Mouse (Mus musculus) CH12.LX (cell line): Measurements from ENCODE around the gene Mst1. TPM values are rescaled to one million over a fixed set of nuclear protein-coding genes. Genes with fewer than 3 reads are reported as not detected.

Experiments
- DNase-seq: peaks from one replicate; pipeline ENCODE4 v3.0.0-alpha.2; 2013; ENCODE audit errors: extremely low read depth
- H3K27ac ChIP-seq: 2 replicates; pipeline ENCODE4 v1.5.1; 2012; ENCODE audit warnings: low read depth, mild to moderate bottlenecking, control low read depth, moderate library complexity; ENCODE audit not compliant: insufficient read depth
- H3K27me3 ChIP-seq: replicated peaks from 2 replicates; pipeline ENCODE3; 2012; ENCODE audit warnings: inconsistent platforms
- H3K36me3 ChIP-seq, 2 experiments: replicated peaks in 1 of 2; 2 replicates each; pipeline versions ENCODE3 to v1.6.1; 2012; ENCODE audit warnings: inconsistent platforms in 1 of 2, low read length in 1 of 2, mild to moderate bottlenecking in 1 of 2, mixed read lengths in 1 of 2, moderate library complexity in 1 of 2; ENCODE audit not compliant: control insufficient read depth in 1 of 2, insufficient read depth in 1 of 2
- H3K4me1 ChIP-seq, 2 experiments: 2 replicates each; pipeline ENCODE4 v1.6.1; 2012; ENCODE audit warnings: inconsistent platforms in 1 of 2, moderate library complexity in 1 of 2; ENCODE audit not compliant: insufficient read depth in 2 of 2, control insufficient read depth in 1 of 2
- H3K4me2 ChIP-seq: 2 replicates; pipeline ENCODE4 v1.6.1; 2012; ENCODE audit warnings: low read depth, mild to moderate bottlenecking, control low read depth; ENCODE audit not compliant: poor library complexity, insufficient read depth, severe bottlenecking
- H3K4me3 ChIP-seq, 3 experiments: fragments of 150-350 bp in 1 of 3; sonication (generic) in 1 of 3; replicated peaks in 1 of 3; 2 replicates each; pipeline versions ENCODE3 to v1.5.1; 2011 to 2012; ENCODE audit warnings: low read depth in 2 of 3, low read length in 2 of 3, mild to moderate bottlenecking in 2 of 3, moderate library complexity in 2 of 3, control low read depth in 1 of 3, improper control_type of control experiment in 1 of 3, inconsistent platforms in 1 of 3, mixed read lengths in 1 of 3; ENCODE audit not compliant: poor library complexity in 1 of 3
- H3K79me2 ChIP-seq: replicated peaks from 2 replicates; pipeline ENCODE4 v1.6.1; 2012; ENCODE audit warnings: mild to moderate bottlenecking, moderate library complexity; ENCODE audit not compliant: control insufficient read depth, poor library complexity, insufficient read depth, severe bottlenecking; ENCODE audit errors: extremely low read depth
- H3K9ac ChIP-seq: 2 replicates; pipeline ENCODE4 v1.6.1; 2012; ENCODE audit warnings: low read depth, mild to moderate bottlenecking, control low read depth, moderate library complexity; ENCODE audit not compliant: insufficient read depth
- H3K9me3 ChIP-seq: replicated peaks from 2 replicates; pipeline ENCODE3; 2012; ENCODE audit warnings: low read length, inconsistent platforms, mixed read lengths
- BHLHE40 ChIP-seq: IDR thresholded peaks from 2 replicates; pipeline ENCODE4 v1.6.1; 2011; ENCODE audit warnings: mild to moderate bottlenecking, low read depth, low read length, improper control_type of control experiment
- CHD2 ChIP-seq: IDR thresholded peaks from 2 replicates; pipeline ENCODE4 v1.6.1; 2011; ENCODE audit warnings: low read length, improper control_type of control experiment
- CTCF ChIP-seq, 2 experiments: IDR thresholded peaks in 1 of 2; conservative IDR thresholded peaks in 1 of 2; 2 replicates each; pipeline ENCODE4 v1.5.1; 2011 to 2012; ENCODE audit warnings: low read depth in 2 of 2, low read length in 2 of 2, improper control_type of control experiment in 1 of 2, inconsistent platforms in 1 of 2, mild to moderate bottlenecking in 1 of 2, moderate library complexity in 1 of 2
- ELF1 ChIP-seq: IDR thresholded peaks from 2 replicates; pipeline ENCODE4 v1.6.1; 2014; ENCODE audit warnings: low read depth, mild to moderate bottlenecking, inconsistent platforms, low read length, improper control_type of control experiment
- EP300 ChIP-seq: IDR thresholded peaks from 2 replicates; pipeline ENCODE4 v1.6.1; 2011; ENCODE audit warnings: low read length, improper control_type of control experiment
- HCFC1 ChIP-seq: IDR thresholded peaks from 2 replicates; pipeline ENCODE4 v1.6.1; 2012; ENCODE audit warnings: low read depth, mild to moderate bottlenecking, inconsistent platforms, low read length, improper control_type of control experiment
- IRF4 ChIP-seq: IDR thresholded peaks from 2 replicates; pipeline ENCODE4 v1.6.1; 2014; ENCODE audit warnings: low read depth, mild to moderate bottlenecking, inconsistent platforms, low read length, improper control_type of control experiment
- JUN ChIP-seq: IDR thresholded peaks from 2 replicates; pipeline ENCODE4 v1.6.1; 2011; ENCODE audit warnings: low read depth, mild to moderate bottlenecking, low read length, improper control_type of control experiment, moderate library complexity; ENCODE audit not compliant: insufficient read depth
- JUND ChIP-seq: conservative IDR thresholded peaks from 2 replicates; pipeline ENCODE4 v1.6.1; 2011; ENCODE audit warnings: low read depth, low read length, improper control_type of control experiment
- KAT2A ChIP-seq: IDR thresholded peaks from 2 replicates; pipeline ENCODE4 v1.6.1; 2012; ENCODE audit warnings: low read length, improper control_type of control experiment, inconsistent platforms; ENCODE audit not compliant: insufficient replicate concordance
- MAX ChIP-seq: IDR thresholded peaks from 2 replicates; pipeline ENCODE4 v1.6.1; 2011; ENCODE audit warnings: low read length, improper control_type of control experiment
- MAZ ChIP-seq: IDR thresholded peaks from 2 replicates; pipeline ENCODE4 v1.6.1; 2012; ENCODE audit warnings: low read depth, mild to moderate bottlenecking, inconsistent platforms, low read length, improper control_type of control experiment, moderate library complexity
- MEF2A ChIP-seq: IDR thresholded peaks from 2 replicates; pipeline ENCODE4 v1.6.1; 2014; ENCODE audit warnings: low read depth, mild to moderate bottlenecking, inconsistent platforms, low read length, improper control_type of control experiment, borderline replicate concordance
- MYC ChIP-seq: IDR thresholded peaks from 2 replicates; pipeline ENCODE4 v1.6.1; 2011; ENCODE audit warnings: low read depth, mild to moderate bottlenecking, improper control_type of control experiment, low read length
- NRF1 ChIP-seq: IDR thresholded peaks from 2 replicates; pipeline ENCODE4 v1.6.1; 2014; ENCODE audit warnings: low read depth, mild to moderate bottlenecking, inconsistent platforms, low read length, improper control_type of control experiment, moderate library complexity
- PAX5 ChIP-seq: IDR thresholded peaks from 2 replicates; pipeline ENCODE4 v1.6.1; 2012; ENCODE audit warnings: low read length, inconsistent platforms, mixed read lengths
- POLR2AphosphoS2 ChIP-seq: IDR thresholded peaks from 2 replicates; pipeline ENCODE4 v1.6.1; 2011; ENCODE audit warnings: low read depth, low read length, improper control_type of control experiment
- RCOR1 ChIP-seq: conservative IDR thresholded peaks from 2 replicates; pipeline ENCODE4 v1.6.1; 2012; ENCODE audit warnings: low read depth, mild to moderate bottlenecking, inconsistent platforms, low read length, improper control_type of control experiment
- TBP ChIP-seq: conservative IDR thresholded peaks from 2 replicates; pipeline ENCODE4 v1.6.1; 2011; ENCODE audit warnings: low read depth, low read length, improper control_type of control experiment
- TCF12 ChIP-seq: IDR thresholded peaks from 2 replicates; pipeline ENCODE4 v1.6.1; 2014; ENCODE audit warnings: low read depth, mild to moderate bottlenecking, inconsistent platforms, low read length, improper control_type of control experiment
- USF1 ChIP-seq: IDR thresholded peaks from 2 replicates; pipeline ENCODE4 v1.6.1; 2014; ENCODE audit warnings: low read depth, mild to moderate bottlenecking, inconsistent platforms, low read length, improper control_type of control experiment
- USF2 ChIP-seq: conservative IDR thresholded peaks from 2 replicates; pipeline ENCODE4 v1.6.1; 2011; ENCODE audit warnings: low read depth, low read length, improper control_type of control experiment
- dilution Hi-C: fragments of 300-500 bp; cut with MboI; formaldehyde crosslinking; loops from 2 replicates; pipeline ENCODE4 v1.14.3; 2020; ENCODE audit warnings: low sequenced_read_pairs; ENCODE audit not compliant: extremely low pct_unique_long_range_greater_than_20kb, extremely low pct_ligation_motif_present
- in situ Hi-C: fragments of 300-500 bp; cut with MboI; formaldehyde crosslinking; loops from 3 replicates; pipeline ENCODE4 v1.14.3; 2019; ENCODE audit warnings: low sequenced_read_pairs, low pct_ligation_motif_present, low pct_unique_long_range_greater_than_20kb, mixed read lengths
- polyA plus RNA-seq: library from polyadenylated mRNA; unstranded; fragments of >175 nt; gene quantifications from 2 replicates; pipeline ENCODE4 v1.2.1, GENCODE M21; 2012; ENCODE audit warnings: low read depth; ENCODE audit not compliant: insufficient read length
- total RNA-seq, 2 experiments: library from RNA; depleted of rRNA; stranded (reverse); fragments of 300-350 nt in 1 of 2; fragments of >200 nt in 1 of 2; gene quantifications; 2 replicates each; pipeline ENCODE4 v1.2.3; 2012 to 2014

Mst1 gene
- total and polyA plus RNA-seq, 3 experiments = 16.9 to 59.6 (median 21.4) TPM

DNA sequence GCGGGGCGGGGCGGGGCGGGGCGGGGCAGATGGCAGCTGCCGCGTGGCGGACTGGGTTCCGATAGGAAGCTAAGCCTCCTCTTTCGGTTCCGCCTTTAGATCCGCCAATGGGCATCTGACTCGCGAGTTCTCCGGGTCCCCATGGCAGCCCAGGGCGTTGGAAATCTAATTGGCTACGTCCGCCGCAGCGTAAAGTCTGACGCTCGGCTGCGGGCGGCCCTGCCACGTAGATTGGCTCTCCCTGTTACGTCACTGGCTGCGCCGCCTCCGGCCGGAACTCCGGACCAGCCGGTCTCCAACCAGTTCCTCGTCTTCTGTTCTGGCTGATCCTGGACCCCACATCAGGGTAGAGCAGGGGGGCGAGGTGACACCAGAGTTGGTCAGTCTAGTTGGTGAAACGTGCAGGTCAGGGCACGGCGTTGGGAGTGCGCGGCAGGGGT, 31.2 kb upstream of the Mst1 start, which contains the start of gene Gmppb (continued):
- TF ChIP-seq ELF1 (peak; percentile 91), MEF2A (peak; percentile 36; the same call in 1 of the 2 replicates), EP300 (no peak), HCFC1 (peak; percentile 79), NRF1 (peak; percentile 48; the same call in 1 of the 2 replicates), RCOR1 (no peak), USF2 (no peak), BHLHE40 (0 out of 2 replicates have a peak, but pooled peaks have one; percentile 6), TCF12 (peak; percentile 25; the same call in 1 of the 2 replicates), JUND (no peak), PAX5 (no peak), IRF4 (peak; percentile 89), TBP (peak; percentile 65; the same call in 1 of the 2 replicates), KAT2A (no peak), MAZ (no peak), JUN (no peak), CHD2 (peak; percentile 66), POLR2AphosphoS2 (no peak; the same call in 1 of the 2 replicates)

- TF ChIP-seq CTCF (conservative IDR thresholded peaks at IDR 0.05 in 1 of 2, IDR thresholded peaks at IDR 0.05 in 1 of 2; ENCODE audit: low read depth in 2 of 2, low read length in 2 of 2) (no peak), KAT2A (no peak), MAX (peak; percentile 60; the same call in 1 of the 2 replicates), USF1 (peak; percentile 39), JUN (no peak), JUND (no peak), MYC (0 out of 2 replicates have a peak, but pooled peaks have one; percentile 15)
- peaks cover 2 to 34% of the 10 kb centered on the region in 2 experiments; a peak in 2 of 4 replicates for H3K4me1 ChIP-seq
- peaks cover 55 to 78% of the 10 kb centered on the region in 2 experiments for H3K36me3 ChIP-seq
- no peak overlapping the region for H3K27ac ChIP-seq
- no peaks in the 10 kb centered on the region for H3K27me3 ChIP-seq
- dilution Hi-C loops (no loop called here), in situ Hi-C loops (no loop called here)
- H3K4me2 ChIP-seq = peak overlapping the region; percentile 55
- peak overlapping the region; percentile 71 to 88 (median 79) for H3K4me3 ChIP-seq
- peak overlapping the region; percentile 52 for H3K9ac ChIP-seq
- H3K9me3 ChIP-seq = no peaks in the 10 kb centered on the region
- no peak for DNase-seq
- no peaks in the 10 kb centered on the region for H3K79me2 ChIP-seq
Observed at GRCm38 (mm10) chr9:108049561-108050251, 30.5 kb upstream of the Mst1 start.
